ENCODE assay signal across 16 mouse cellular contexts in the genomic region with DNA sequence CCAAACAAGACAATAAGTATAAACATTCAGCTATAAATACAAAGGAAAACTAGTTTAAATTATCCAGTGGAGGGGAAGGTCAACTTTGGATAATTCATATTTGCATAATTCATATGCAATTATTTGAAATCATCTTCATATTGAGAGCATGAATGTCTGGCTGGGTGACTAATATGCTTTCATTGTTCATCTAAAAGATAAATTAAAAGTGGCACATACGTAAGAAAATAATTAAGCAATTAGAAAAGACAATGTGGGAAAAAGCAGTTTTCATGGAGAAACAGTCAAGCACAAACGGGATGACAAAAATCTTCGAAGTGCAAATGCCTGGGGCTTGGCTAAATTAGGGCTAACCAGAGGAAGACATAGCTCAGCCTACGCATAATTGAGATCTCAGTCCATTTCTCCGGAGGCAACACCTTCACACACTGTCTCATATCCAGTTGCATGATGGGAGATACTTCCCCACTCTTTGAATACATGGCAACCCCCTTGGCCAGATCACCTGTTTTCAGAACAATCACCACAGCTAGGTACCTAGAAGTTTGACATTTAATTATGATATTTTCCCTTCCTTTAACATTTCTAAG. TPM values are rescaled to one million over a fixed set of nuclear protein-coding genes. Genes with fewer than 3 reads are reported as not detected.
"Had no signal": no experiment of that assay in that cellular context is flagged by ENCODE, and none has a peak within 500 bp of the region (broad histone marks: within the 10 kb centered on the region; RNA-seq: fewer than 3 reads in every experiment).

No protein-coding gene starts in this region.

- H3K9me3 ChIP-seq: limb, embryonic 12.5 days; liver, embryonic 13.5 days; lung, embryonic 15.5 days; megakaryocyte, embryonic 14.5 days; midbrain, embryonic 12.5 days; neural tube, embryonic 13.5 days had no signal

- H3K36me3 ChIP-seq: midbrain, embryonic 12.5 days; neural tube, embryonic 13.5 days had no signal

- H3K27ac ChIP-seq: liver, embryonic 13.5 days; macrophage; neural tube, embryonic 13.5 days had no signal

- H3K4me2 ChIP-seq: liver, embryonic 13.5 days; lung, embryonic 15.5 days; neural tube, embryonic 13.5 days had no signal

- H3K4me1 ChIP-seq: megakaryocyte, embryonic 14.5 days had no signal

- H3K4me3 ChIP-seq: limb, embryonic 12.5 days; liver, embryonic 13.5 days; lung, embryonic 15.5 days; megakaryocyte, embryonic 14.5 days; midbrain, embryonic 12.5 days; neural tube, embryonic 13.5 days had no signal

- H3K27me3 ChIP-seq: limb, embryonic 12.5 days; liver, embryonic 13.5 days; lung, embryonic 15.5 days; megakaryocyte, embryonic 14.5 days; midbrain, embryonic 12.5 days; neural tube, embryonic 13.5 days had no signal

- DNase-seq: kidney, adult 8-10 months; kidney, postnatal 25 days; liver; liver, embryonic 13.5 days; liver, postnatal 0 days; lung, postnatal 14 days; right cerebral cortex, adult 18-20 months; thymus, adult 18-20 months; thymus, postnatal 14 days had no signal

- H3K9ac ChIP-seq: limb, embryonic 12.5 days; liver, embryonic 13.5 days; liver, postnatal 0 days; lung, embryonic 15.5 days; midbrain, embryonic 12.5 days; neural tube, embryonic 13.5 days had no signal

- ATAC-seq: liver, postnatal 0 days had no signal

RNA-seq across cellular contexts. Expression of a gene that starts 16.6 kb away (rescaled TPM):
- total RNA-seq: monocyte, adult 5-6 weeks had no signal
